Mouse (Mus musculus): ENCODE measurements around the gene Fmnl2. TPM values are rescaled to one million over a fixed set of nuclear protein-coding genes. Genes with fewer than 3 reads are reported as not detected.

Gene Fmnl2
- total RNA-seq (2021), result 10 to 100 TPM; 41.9 to 43.2 TPM
- long read RNA-seq, experiment 1, partial matches to known transcripts, result 1 of 5 reads
- long read RNA-seq, experiment 1, other reads (novel, unspliced or antisense), result 4 of 5 reads
- long read RNA-seq, experiment 2, partial matches to known transcripts, result 4 of 6 reads
- long read RNA-seq, experiment 2, other reads (novel, unspliced or antisense), result 2 of 6 reads

GRCm38 (mm10) chr2:52857611-52858528, at the start of gene Fmnl2:
Fmnl2 (plus strand) TSS chr2:52857860.
- peak; percentile 67 to 76 for DNase-seq (ENCODE audit: low spot score in 2 of 2)

- DNase-seq (ENCODE audit: low spot score in 2 of 2), result no peak
Observed at GRCm38 (mm10) chr2:52809988-52810387, 47.7 kb upstream of the Fmnl2 start.

GRCm38 (mm10) chr2:52811691-52812090, 46.0 kb upstream of the Fmnl2 start:
- DNase-seq (ENCODE audit: low spot score in 2 of 2), result no peak

- DNase-seq (ENCODE audit: low spot score in 2 of 2), result peak; percentile 4 to 18
Observed at GRCm38 (mm10) chr2:52817341-52817740, 40.3 kb upstream of the Fmnl2 start.

GRCm38 (mm10) chr2:52818944-52819343, 38.7 kb upstream of the Fmnl2 start:
- DNase-seq (ENCODE audit: low spot score in 2 of 2), result peak; percentile 10 to 22

GRCm38 (mm10) chr2:52822214-52822613, 35.4 kb upstream of the Fmnl2 start:
- DNase-seq (ENCODE audit: low spot score in 2 of 2), result no peak

GRCm38 (mm10) chr2:52828077-52828476, 29.6 kb upstream of the Fmnl2 start:
- DNase-seq (ENCODE audit: low spot score in 2 of 2), result no peak

- no peak for DNase-seq (ENCODE audit: low spot score in 2 of 2)
Observed at GRCm38 (mm10) chr2:52830513-52830912, 27.1 kb upstream of the Fmnl2 start.

GRCm38 (mm10) chr2:52831585-52831984, 26.1 kb upstream of the Fmnl2 start:
- DNase-seq (ENCODE audit: low spot score in 2 of 2), result no peak

- DNase-seq (ENCODE audit: low spot score in 2 of 2), result no peak
Observed at GRCm38 (mm10) chr2:52835726-52836125, 21.9 kb upstream of the Fmnl2 start.

- DNase-seq (ENCODE audit: low spot score in 2 of 2), result no peak
Observed at GRCm38 (mm10) chr2:52839074-52839473, 18.6 kb upstream of the Fmnl2 start.

GRCm38 (mm10) chr2:52839868-52840267, 17.8 kb upstream of the Fmnl2 start:
- no peak for DNase-seq (ENCODE audit: low spot score in 2 of 2)

GRCm38 (mm10) chr2:52843861-52844260, 13.8 kb upstream of the Fmnl2 start:
- no peak for DNase-seq (ENCODE audit: low spot score in 2 of 2)

GRCm38 (mm10) chr2:52844936-52845752, 12.5 kb upstream of the Fmnl2 start:
- DNase-seq (ENCODE audit: low spot score in 2 of 2), result no peak

- no peak for DNase-seq (ENCODE audit: low spot score in 2 of 2)
Observed at GRCm38 (mm10) chr2:52846506-52846905, 11.2 kb upstream of the Fmnl2 start.

GRCm38 (mm10) chr2:52849092-52849491, 8.6 kb upstream of the Fmnl2 start:
- no peak for DNase-seq (ENCODE audit: low spot score in 2 of 2)

- peak; percentile 34 to 40 for DNase-seq (ENCODE audit: low spot score in 2 of 2)
Observed at GRCm38 (mm10) chr2:52858529-52859465, 1.1 kb downstream of the Fmnl2 start.

- DNase-seq (ENCODE audit: low spot score in 2 of 2), result no peak
Observed at GRCm38 (mm10) chr2:52859466-52859840, 1.8 kb downstream of the Fmnl2 start.

- DNase-seq (ENCODE audit: low spot score in 2 of 2), result no peak
Observed at GRCm38 (mm10) chr2:52860111-52860775, 2.6 kb downstream of the Fmnl2 start.

Measured in left cerebral cortex, adult 18-20 months (tissue).